Mouse (Mus musculus) heart, embryonic 14.5 days (tissue): Measurements from ENCODE around the gene Aldh1b1. TPM values are rescaled to one million over a fixed set of nuclear protein-coding genes. Genes with fewer than 3 reads are reported as not detected.

ENCODE experiments used
- ATAC-seq: fragments of 200-750 bp; cut with Nextera tagmentation; 2 replicates; pipeline ENCODE4 v1.8.0; 2017; ENCODE audit warnings: low read depth, moderate TSS enrichment; ENCODE audit not compliant: insufficient number of reproducible peaks, insufficient read depth, low FRiP score
- H3K27ac ChIP-seq, 2 experiments: fragments of 200-500 bp in 1 of 2; fragments of 300-500 bp in 1 of 2; sonication (generic) in 1 of 2; replicated peaks in 1 of 2; 2 replicates each; pipeline ENCODE4 v1.5.1; 2012 to 2014; ENCODE audit warnings: low read depth in 2 of 2, low read length in 2 of 2, control low read depth in 1 of 2, mild to moderate bottlenecking in 1 of 2, mixed read lengths in 1 of 2; ENCODE audit not compliant: control insufficient read depth in 1 of 2, insufficient read depth in 1 of 2
- H3K27me3 ChIP-seq: fragments of 300-500 bp; sonication (generic); 2 replicates; pipeline ENCODE4 v1.6.1; 2014; ENCODE audit warnings: mild to moderate bottlenecking, low read length, control low read depth; ENCODE audit not compliant: control insufficient read depth, insufficient read depth
- H3K36me3 ChIP-seq: fragments of 300-500 bp; sonication (generic); 2 replicates; pipeline ENCODE4 v1.6.1; 2014; ENCODE audit warnings: mild to moderate bottlenecking, control low read depth, low read length, mixed read lengths; ENCODE audit not compliant: control insufficient read depth, insufficient read depth
- H3K4me1 ChIP-seq, 2 experiments: fragments of 200-500 bp in 1 of 2; fragments of 300-500 bp in 1 of 2; sonication (generic) in 1 of 2; 2 replicates each; pipeline ENCODE4 v1.6.1; 2012 to 2014; ENCODE audit warnings: low read length in 2 of 2, control low read depth in 1 of 2, mixed read lengths in 1 of 2; ENCODE audit not compliant: control insufficient read depth in 2 of 2, insufficient read depth in 2 of 2
- H3K4me2 ChIP-seq: fragments of 300-500 bp; sonication (generic); 2 replicates; pipeline ENCODE4 v1.6.1; 2014; ENCODE audit warnings: mild to moderate bottlenecking, low read length
- H3K4me3 ChIP-seq, 2 experiments: fragments of 200-500 bp in 1 of 2; fragments of 300-500 bp in 1 of 2; sonication (generic) in 1 of 2; 2 replicates each; pipeline ENCODE4 v1.5.1; 2012 to 2014; ENCODE audit warnings: low read length in 2 of 2, mild to moderate bottlenecking in 2 of 2, control low read depth in 1 of 2, low read depth in 1 of 2, moderate library complexity in 1 of 2; ENCODE audit not compliant: control insufficient read depth in 1 of 2, insufficient read depth in 1 of 2
- H3K9ac ChIP-seq: fragments of 300-500 bp; sonication (generic); 2 replicates; pipeline ENCODE4 v1.6.1; 2014; ENCODE audit warnings: mild to moderate bottlenecking, low read length
- H3K9me3 ChIP-seq: fragments of 300-500 bp; sonication (generic); 2 replicates; pipeline ENCODE4 v1.6.1; 2016; ENCODE audit warnings: low read length, control low read depth; ENCODE audit not compliant: control insufficient read depth
- WGBS: fragments of 180-500 bp; shearing (Covaris S2); extraction: QIAGEN DNeasy Blood & Tissue Kit; methylation state at CpG from one replicate; pipeline ENCODE4 v1.1.7; 2014; 5-methylcytosine and 5-hydroxymethylcytosine counted together
- polyA plus RNA-seq: library from polyadenylated mRNA; unstranded; fragments of >200 nt; fragmentation: Nextera tagmentation; extraction: Ambion mirVana; gene quantifications from 2 replicates; pipeline ENCODE4 v1.2.1, GENCODE M21; 2014

Aldh1b1 gene
- polyA plus RNA-seq, 1 experiment from 2014 or later, result 75.0 TPM

GRCm38 (mm10) chr4:45829907-45830759 is 31.3 kb downstream of the Aldh1b1 start:
- ATAC-seq, result no peak
- Histone ChIP-seq H3K36me3 (no peaks in the 10 kb centered on the region), H3K9me3 (no peaks in the 10 kb centered on the region), H3K27me3 (peaks cover 47% of the 10 kb centered on the region), H3K9ac (no peak overlapping the region), H3K27ac (no peak overlapping the region), H3K4me1 (peaks cover 1 to 4% of the 10 kb centered on the region in 2 experiments; a peak in 1 of 4 replicates), H3K4me3 (no peak overlapping the region), H3K4me2 (no peak overlapping the region)
- WGBS, result 70% methylated on average over 13 of the region's 13 CpGs

- 83% methylated on average over 7 of the region's 7 CpGs for WGBS
- Histone ChIP-seq H3K36me3 (no peaks in the 10 kb centered on the region), H3K27ac (no peak overlapping the region), H3K4me1 (no peaks in the 10 kb centered on the region), H3K4me2 (no peak overlapping the region), H3K9me3 (no peaks in the 10 kb centered on the region), H3K9ac (no peak overlapping the region), H3K27me3 (peaks cover 29% of the 10 kb centered on the region), H3K4me3 (no peak overlapping the region)
- ATAC-seq, result no peak
Observed at GRCm38 (mm10) chr4:45831996-45832395, 33.2 kb downstream of the Aldh1b1 start.

DNA sequence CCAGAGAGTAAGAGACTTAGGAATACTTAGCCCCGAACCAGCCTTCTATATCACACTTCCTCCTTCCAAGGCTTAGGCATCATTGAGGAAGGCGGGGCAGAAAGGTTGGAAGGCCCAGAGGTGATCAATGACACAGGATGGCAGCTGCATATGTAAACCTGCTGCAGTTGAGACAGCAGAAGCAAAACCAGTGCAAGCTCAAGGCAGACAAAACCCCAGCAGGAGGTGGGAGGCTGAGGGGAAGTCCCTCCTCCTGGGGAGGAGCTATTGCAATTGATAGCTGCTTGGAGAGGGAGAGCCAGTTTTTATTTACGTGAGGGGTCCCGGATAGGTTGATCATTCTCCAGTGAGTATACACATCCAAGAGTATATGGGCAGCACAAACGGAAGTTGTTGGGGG is 34.6 kb downstream of the Aldh1b1 start:
- Histone ChIP-seq H3K4me3 (no peak overlapping the region), H3K9ac (no peak overlapping the region), H3K9me3 (no peaks in the 10 kb centered on the region), H3K36me3 (no peaks in the 10 kb centered on the region), H3K4me2 (no peak overlapping the region), H3K4me1 (no peaks in the 10 kb centered on the region), H3K27me3 (peaks cover 15% of the 10 kb centered on the region), H3K27ac (no peak overlapping the region)
- ATAC-seq, result no peak
- WGBS, result 57% methylated on average over 5 of the region's 5 CpGs

GRCm38 (mm10) chr4:45844355-45844754 is 45.5 kb downstream of the Aldh1b1 start:
- no peak overlapping the region for H3K9ac ChIP-seq
- H3K4me3 ChIP-seq, result no peak overlapping the region
- H3K27me3 ChIP-seq, result no peaks in the 10 kb centered on the region
- H3K36me3 ChIP-seq, result no peaks in the 10 kb centered on the region
- ATAC-seq, result no peak
- H3K4me1 ChIP-seq, result peaks cover 5 to 14% of the 10 kb centered on the region in 2 experiments; a peak in 2 of 4 replicates
- no peaks in the 10 kb centered on the region for H3K9me3 ChIP-seq
- 42% methylated on average over 14 of the region's 14 CpGs for WGBS
- no peak overlapping the region for H3K4me2 ChIP-seq
- no peak overlapping the region for H3K27ac ChIP-seq

DNA sequence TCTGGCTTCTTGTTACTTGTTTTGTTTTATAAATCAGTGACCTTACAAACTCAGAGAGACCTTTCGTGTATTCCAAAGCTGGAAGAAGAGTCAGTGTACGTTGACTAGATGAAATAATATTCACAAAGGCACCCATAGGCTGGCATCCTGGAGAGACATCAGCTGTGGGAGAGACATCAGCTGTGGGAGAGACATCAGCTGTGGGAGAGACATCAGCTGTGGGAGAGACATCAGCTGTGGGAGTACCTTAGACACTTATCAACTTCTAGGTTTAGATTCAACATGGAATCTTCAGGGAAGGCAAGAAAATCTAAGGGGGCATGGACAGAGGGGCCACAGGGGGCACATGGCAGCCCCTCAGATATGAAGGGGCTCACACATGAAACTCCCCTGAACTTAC is 47.4 kb downstream of the Aldh1b1 start:
- no peak overlapping the region for H3K9ac ChIP-seq
- WGBS, result 88% methylated on average over 2 of the region's 2 CpGs

DNA sequence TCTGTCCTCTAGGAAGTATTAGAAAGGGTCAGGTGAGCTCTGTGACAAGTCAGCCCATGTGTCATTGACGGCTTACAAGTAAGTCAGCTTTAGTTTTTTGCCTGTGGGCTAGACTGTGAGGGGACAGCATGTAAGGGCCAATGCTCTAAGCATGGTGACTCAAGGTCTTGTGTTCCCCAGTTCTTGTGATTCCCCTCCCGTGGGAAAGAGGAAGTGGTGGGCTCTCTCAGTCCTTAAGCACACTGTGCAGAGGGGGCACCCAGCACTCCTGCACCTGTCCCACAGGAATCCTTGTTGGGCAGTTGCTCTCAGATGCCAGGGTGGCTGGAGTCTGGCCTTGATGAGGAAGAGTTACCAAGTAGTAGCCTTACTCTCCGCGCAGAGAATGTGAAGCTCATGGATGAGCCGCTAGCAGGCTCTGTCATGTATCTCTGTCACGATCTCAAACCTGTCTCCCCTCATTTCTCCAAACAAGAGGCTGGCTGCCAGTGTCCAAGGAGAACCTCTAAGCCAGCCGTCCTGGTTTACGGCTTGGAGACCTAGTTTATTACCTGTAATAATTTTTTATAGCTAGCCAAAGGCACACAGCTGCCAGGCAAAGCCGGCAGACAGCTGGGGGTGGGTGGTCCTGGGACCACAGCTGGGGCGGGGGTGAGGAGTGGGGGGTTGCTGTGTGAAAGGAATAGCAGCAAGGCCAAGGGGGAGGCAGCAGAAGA is 49.4 kb downstream of the Aldh1b1 start, which contains the start of gene Stra6l:
Gene Stra6l, plus strand, starts transcription at position 556 of the 716 bp plus-strand sequence.
- H3K27ac ChIP-seq, result no peak within 1 kb of the TSS
- H3K9ac ChIP-seq, result no peak within 1 kb of the TSS
- WGBS, result 65% methylated on average over 10 of the region's 10 CpGs
- no peaks in the 10 kb centered on the region for H3K36me3 ChIP-seq
- no peak within 1 kb of the TSS for H3K4me2 ChIP-seq
- H3K9me3 ChIP-seq, result no peaks in the 10 kb centered on the region
- no peak within 1 kb of the TSS for H3K4me3 ChIP-seq
- no peak for ATAC-seq
- H3K27me3 ChIP-seq, result no peaks in the 10 kb centered on the region
- H3K4me1 ChIP-seq, result peaks cover 2 to 9% of the 10 kb centered on the region in 2 experiments; a peak in 2 of 4 replicates

More for the DNA sequence above, 47.4 kb downstream of the Aldh1b1 start:
- no peak overlapping the region for H3K27ac ChIP-seq
- no peaks in the 10 kb centered on the region for H3K36me3 ChIP-seq
- H3K4me2 ChIP-seq, result no peak overlapping the region
- peaks cover 5 to 14% of the 10 kb centered on the region in 2 experiments; a peak in 2 of 4 replicates for H3K4me1 ChIP-seq
- no peaks in the 10 kb centered on the region for H3K9me3 ChIP-seq
- ATAC-seq, result no peak
- H3K27me3 ChIP-seq, result no peaks in the 10 kb centered on the region
- no peak overlapping the region for H3K4me3 ChIP-seq

DNA sequence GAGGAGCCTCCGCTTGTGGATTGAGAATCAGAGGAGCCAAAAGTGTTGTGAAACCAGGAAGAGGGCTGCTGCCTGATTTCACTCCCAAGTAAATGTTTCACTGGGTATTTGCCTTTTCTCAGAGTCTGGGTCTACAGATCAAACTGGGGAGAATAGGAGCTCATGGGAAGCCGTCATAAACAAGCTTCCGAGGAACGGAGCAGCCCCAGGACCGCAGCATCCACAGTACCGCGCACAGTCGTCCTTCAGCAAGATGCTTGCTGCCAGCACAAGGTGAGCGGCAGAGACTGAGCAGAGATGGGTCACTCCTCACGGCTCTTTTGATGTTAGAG is 50.0 kb downstream of the Aldh1b1 start:
- Histone ChIP-seq H3K4me3 (no peak overlapping the region), H3K4me2 (no peak overlapping the region), H3K4me1 (peaks cover 4 to 14% of the 10 kb centered on the region in 2 experiments; a peak in 3 of 4 replicates), H3K9ac (no peak overlapping the region), H3K27ac (no peak overlapping the region), H3K36me3 (no peaks in the 10 kb centered on the region), H3K9me3 (no peaks in the 10 kb centered on the region), H3K27me3 (no peaks in the 10 kb centered on the region)
- no peak for ATAC-seq
- WGBS, result 58% methylated on average over 10 of the region's 10 CpGs
